Mouse (Mus musculus): Measurements from ENCODE around the gene Tmem107. TPM values are rescaled to one million over a fixed set of nuclear protein-coding genes. Genes with fewer than 3 reads are reported as not detected.

The Tmem107 gene
- polyA plus RNA-seq (2012; ENCODE audit: insufficient read depth, insufficient read length, missing spikeins), result 9.8 and 14.6 TPM in 2 replicates

DNA sequence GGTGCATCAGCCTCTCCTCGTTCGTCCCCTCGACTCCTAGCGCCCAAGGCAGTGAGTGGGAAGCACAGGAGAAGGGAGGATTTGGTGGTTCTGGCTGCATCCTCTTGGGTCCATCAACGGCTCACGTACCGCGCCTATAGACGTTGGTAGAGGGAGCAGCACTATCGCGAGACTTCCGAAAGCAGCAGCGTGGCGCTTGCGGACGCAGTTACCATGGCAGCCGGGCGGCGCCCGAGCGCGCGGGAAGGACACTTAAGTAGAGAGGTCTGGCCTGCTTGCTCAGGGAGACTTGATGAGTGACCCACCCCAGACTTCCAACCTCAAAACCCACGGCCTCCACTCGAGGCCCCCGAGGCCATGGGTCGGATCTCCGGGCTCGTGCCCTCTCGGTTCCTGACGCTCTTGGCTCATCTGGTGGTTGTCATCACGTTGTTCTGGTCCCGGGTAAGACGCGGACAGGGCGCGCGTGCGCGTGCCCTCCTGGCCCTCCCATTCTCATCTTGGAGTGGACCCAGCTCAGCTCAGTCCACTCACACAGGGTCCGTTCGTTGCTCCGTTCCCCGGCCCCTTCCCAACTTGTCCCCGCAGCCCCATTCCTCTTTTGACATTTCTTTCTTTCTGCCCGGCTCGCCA, at the start of gene Tmem107:
Gene Tmem107, plus strand, starts transcription at position 217 of the 633 bp plus-strand sequence.
- Histone ChIP-seq H3K4me3 (ENCODE audit: insufficient read depth, low read length) (peak within 1 kb of the TSS; percentile 69), H3K27ac (ENCODE audit: insufficient read depth, low read depth, low read length) (peak within 1 kb of the TSS; percentile 55), H3K4me1 (ENCODE audit: control insufficient read depth, insufficient read depth, low read length) (peaks cover 23% of the 10 kb centered on the region)
- TF ChIP-seq POLR2A (IDR thresholded peaks at IDR 0.05; ENCODE audit: borderline replicate concordance, low read depth, low read length) (no peak), CTCF (IDR thresholded peaks at IDR 0.05; ENCODE audit: low read depth, low read length) (no peak)

DNA sequence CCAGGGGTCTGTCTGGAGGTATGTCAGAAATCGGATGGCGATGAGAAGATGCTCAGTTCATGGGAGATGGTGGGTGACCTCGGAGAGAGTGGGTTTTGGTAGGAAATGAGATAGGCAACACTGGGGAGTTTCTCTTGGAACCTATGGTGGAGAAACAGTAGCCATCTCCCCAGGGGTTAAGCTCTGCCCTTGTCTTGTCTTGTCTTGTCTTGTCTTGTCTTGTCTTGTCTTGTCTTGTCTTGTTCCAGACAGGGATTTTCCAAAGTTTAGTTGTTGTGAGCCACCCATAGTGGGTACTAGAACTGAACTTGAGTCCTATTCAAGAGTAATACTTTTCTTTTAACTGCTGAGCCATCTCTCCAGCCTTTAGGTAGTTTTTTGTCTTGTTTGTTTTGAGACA, 44.0 kb upstream of the Tmem107 start:
- TF ChIP-seq POLR2A (IDR thresholded peaks at IDR 0.05; ENCODE audit: borderline replicate concordance, low read depth, low read length), result no peak
- TF ChIP-seq CTCF (IDR thresholded peaks at IDR 0.05; ENCODE audit: low read depth, low read length), result no peak
- no peak overlapping the region for H3K4me3 ChIP-seq (ENCODE audit: insufficient read depth, low read length)

DNA sequence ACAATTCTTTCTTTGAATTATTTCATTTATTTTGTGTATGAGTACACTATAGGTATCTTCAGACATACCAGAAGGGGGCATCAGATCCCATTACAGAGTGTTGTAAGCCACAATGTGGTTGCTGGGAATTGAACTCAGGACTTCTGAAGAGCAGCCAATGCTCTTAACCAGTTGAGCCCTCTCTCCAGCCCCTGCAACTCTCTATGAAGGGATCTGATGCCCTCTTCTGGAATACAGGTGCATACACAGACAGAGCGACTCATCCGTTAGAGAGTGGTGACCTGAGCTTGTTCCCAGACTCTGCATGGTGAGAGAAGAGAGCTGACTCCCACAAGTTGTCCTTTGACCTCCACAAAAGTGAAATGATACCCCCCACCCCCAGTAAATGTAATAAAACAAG, 41.8 kb upstream of the Tmem107 start:
- no peak for TF ChIP-seq CTCF (IDR thresholded peaks at IDR 0.05; ENCODE audit: low read depth, low read length)
- TF ChIP-seq POLR2A (IDR thresholded peaks at IDR 0.05; ENCODE audit: borderline replicate concordance, low read depth, low read length), result no peak
- H3K4me3 ChIP-seq (ENCODE audit: insufficient read depth, low read length), result no peak overlapping the region
- peaks cover 14% of the 10 kb centered on the region for H3K4me1 ChIP-seq (ENCODE audit: control insufficient read depth, insufficient read depth, low read length)
- no peak overlapping the region for H3K27ac ChIP-seq (ENCODE audit: insufficient read depth, low read depth, low read length)

More for the DNA sequence above, 44.0 kb upstream of the Tmem107 start:
- Histone ChIP-seq H3K27ac (ENCODE audit: insufficient read depth, low read depth, low read length) (no peak overlapping the region), H3K4me1 (ENCODE audit: control insufficient read depth, insufficient read depth, low read length) (peaks cover 2% of the 10 kb centered on the region; the same call in 1 of the 2 replicates)

DNA sequence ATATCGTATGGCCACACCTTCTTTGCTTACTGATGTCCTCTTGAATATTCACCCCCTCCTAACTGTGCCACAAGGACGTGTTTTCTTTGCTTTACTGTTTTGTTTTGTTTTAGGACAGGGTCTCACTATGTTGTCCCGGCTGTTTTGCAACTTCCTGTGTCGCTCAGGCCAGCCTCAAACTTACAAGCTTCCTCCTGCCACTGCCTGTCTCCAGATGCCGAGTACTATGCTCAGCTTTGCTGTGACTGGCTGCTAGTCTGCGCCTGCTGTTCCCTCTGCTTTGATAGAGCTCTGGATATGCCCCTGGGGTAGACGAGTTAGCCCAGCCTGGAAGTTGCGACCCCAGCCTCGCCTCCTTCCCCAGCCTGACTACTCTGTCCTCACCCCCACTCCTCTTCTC, 37.1 kb upstream of the Tmem107 start:
- H3K27ac ChIP-seq (ENCODE audit: insufficient read depth, low read depth, low read length), result peak overlapping the region; percentile 45
- no peak overlapping the region for H3K4me3 ChIP-seq (ENCODE audit: insufficient read depth, low read length)
- TF ChIP-seq CTCF (IDR thresholded peaks at IDR 0.05; ENCODE audit: low read depth, low read length) (no peak), POLR2A (IDR thresholded peaks at IDR 0.05; ENCODE audit: borderline replicate concordance, low read depth, low read length) (no peak)
- H3K4me1 ChIP-seq (ENCODE audit: control insufficient read depth, insufficient read depth, low read length), result peaks cover 39% of the 10 kb centered on the region

DNA sequence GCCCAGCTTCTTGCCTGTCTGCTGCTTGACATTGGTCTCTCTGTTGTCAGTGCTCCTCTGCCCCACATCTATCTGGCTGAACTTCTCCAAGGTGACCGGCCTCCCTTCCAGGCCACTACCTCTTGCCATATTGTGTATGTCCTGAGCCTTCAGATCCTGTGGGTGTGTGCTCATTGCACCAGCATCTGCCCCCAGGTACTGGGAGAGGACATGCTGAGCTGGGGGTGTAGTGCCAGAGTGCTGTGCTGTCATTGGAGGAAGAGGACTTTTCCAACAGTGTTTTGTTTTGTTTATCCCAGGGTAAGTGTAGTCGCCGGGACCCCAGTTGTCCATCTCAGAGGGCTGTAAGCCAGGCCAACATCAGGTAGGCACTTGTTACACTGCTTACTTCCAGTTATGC, 36.0 kb upstream of the Tmem107 start:
- H3K27ac ChIP-seq (ENCODE audit: insufficient read depth, low read depth, low read length), result peak overlapping the region; percentile 14; the same call in 1 of the 2 replicates
- peaks cover 42% of the 10 kb centered on the region for H3K4me1 ChIP-seq (ENCODE audit: control insufficient read depth, insufficient read depth, low read length)
- H3K4me3 ChIP-seq (ENCODE audit: insufficient read depth, low read length), result no peak overlapping the region
- TF ChIP-seq CTCF (IDR thresholded peaks at IDR 0.05; ENCODE audit: low read depth, low read length) (no peak), POLR2A (IDR thresholded peaks at IDR 0.05; ENCODE audit: borderline replicate concordance, low read depth, low read length) (no peak)

DNA sequence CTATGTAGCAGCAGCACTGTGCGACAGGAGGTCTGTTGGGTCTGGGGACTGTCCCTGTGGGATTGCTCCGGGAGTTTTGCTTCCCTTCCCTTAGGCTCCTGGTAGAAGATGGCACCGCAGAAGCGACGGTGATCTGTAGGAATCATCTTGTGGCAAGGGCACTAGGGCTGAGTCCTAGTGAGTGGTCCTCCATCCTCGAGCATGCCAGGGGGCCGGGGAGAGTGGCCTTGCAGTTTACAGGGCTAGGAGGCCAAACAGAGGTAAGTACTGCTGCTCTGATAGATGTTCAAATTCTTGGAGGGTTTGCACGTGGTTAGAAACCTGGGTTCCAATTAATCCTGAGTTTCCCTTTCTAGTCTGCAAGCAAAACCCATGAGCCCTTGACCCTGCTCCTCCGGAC, 35.2 kb upstream of the Tmem107 start:
- Histone ChIP-seq H3K4me3 (ENCODE audit: insufficient read depth, low read length) (no peak overlapping the region), H3K4me1 (ENCODE audit: control insufficient read depth, insufficient read depth, low read length) (peaks cover 42% of the 10 kb centered on the region)
- no peak for TF ChIP-seq CTCF (IDR thresholded peaks at IDR 0.05; ENCODE audit: low read depth, low read length)
- no peak for TF ChIP-seq POLR2A (IDR thresholded peaks at IDR 0.05; ENCODE audit: borderline replicate concordance, low read depth, low read length)

DNA sequence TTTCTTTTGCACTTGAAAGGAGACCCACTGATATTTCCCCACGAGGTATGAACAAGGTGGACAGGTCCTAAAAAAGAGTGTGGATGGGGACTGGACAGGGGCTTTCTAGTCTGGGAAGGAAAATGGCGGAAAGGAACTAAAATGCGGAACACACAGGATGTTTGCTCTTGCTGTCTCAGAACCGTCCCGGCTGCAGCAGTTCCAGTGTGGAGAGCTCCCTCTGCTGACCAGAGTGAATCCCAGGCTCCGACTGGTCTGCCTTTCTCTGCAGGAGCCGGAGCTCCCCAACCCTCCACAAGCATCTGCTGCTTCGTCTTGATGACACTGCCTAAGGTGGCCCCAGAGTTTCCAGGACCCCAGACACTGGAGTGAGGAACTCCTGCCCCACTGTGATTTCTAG, 34.8 kb upstream of the Tmem107 start:
- H3K4me1 ChIP-seq (ENCODE audit: control insufficient read depth, insufficient read depth, low read length), result peaks cover 42% of the 10 kb centered on the region
- H3K4me3 ChIP-seq (ENCODE audit: insufficient read depth, low read length), result peak overlapping the region; percentile 25
- TF ChIP-seq POLR2A (IDR thresholded peaks at IDR 0.05; ENCODE audit: borderline replicate concordance, low read depth, low read length), result no peak
- peak; percentile 61 for TF ChIP-seq CTCF (IDR thresholded peaks at IDR 0.05; ENCODE audit: low read depth, low read length)
- peak overlapping the region; percentile 56 for H3K27ac ChIP-seq (ENCODE audit: insufficient read depth, low read depth, low read length)

More for the DNA sequence above, 35.2 kb upstream of the Tmem107 start:
- peak overlapping the region; percentile 56 for H3K27ac ChIP-seq (ENCODE audit: insufficient read depth, low read depth, low read length)

DNA sequence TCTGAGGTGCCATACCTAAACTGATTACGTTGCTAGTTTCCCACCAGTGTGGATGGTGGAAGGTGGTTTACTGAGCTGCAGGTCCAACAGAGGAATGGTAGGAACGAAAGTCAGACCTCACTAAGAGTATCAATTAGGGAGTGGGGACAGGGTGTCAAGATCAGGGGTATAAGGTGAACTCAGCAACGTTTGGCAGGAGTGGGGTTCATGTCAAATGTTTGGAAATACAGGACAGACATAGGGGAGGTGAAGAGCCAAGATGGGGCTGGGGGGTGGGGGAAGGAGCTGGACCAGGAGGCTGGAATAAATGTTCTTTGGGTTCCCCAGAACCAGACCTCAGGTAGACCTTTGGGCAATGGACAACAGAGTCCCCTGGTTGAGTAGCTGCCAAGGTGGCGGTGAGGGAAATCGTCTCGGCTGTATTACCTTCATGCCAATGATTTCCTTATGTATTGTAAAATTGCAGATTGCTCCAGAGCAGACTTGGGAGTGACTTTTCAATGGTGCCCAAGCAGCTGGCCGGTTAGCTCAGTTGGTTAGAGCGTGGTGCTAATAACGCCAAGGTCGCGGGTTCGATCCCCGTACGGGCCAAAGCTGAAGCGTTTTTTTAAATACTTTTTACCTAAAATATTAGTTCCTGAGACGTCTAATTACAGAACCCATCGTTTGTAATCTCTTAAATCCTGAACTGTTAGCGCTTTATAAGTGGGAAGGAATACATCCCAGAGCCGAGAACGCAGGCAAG, 33.9 kb upstream of the Tmem107 start:
- H3K4me1 ChIP-seq (ENCODE audit: control insufficient read depth, insufficient read depth, low read length), result peaks cover 42% of the 10 kb centered on the region
- H3K4me3 ChIP-seq (ENCODE audit: insufficient read depth, low read length), result peak overlapping the region; percentile 71
- TF ChIP-seq POLR2A (IDR thresholded peaks at IDR 0.05; ENCODE audit: borderline replicate concordance, low read depth, low read length), result no peak
- TF ChIP-seq CTCF (IDR thresholded peaks at IDR 0.05; ENCODE audit: low read depth, low read length), result no peak
- peak overlapping the region; percentile 25; the same call in 1 of the 2 replicates for H3K27ac ChIP-seq (ENCODE audit: insufficient read depth, low read depth, low read length)

DNA sequence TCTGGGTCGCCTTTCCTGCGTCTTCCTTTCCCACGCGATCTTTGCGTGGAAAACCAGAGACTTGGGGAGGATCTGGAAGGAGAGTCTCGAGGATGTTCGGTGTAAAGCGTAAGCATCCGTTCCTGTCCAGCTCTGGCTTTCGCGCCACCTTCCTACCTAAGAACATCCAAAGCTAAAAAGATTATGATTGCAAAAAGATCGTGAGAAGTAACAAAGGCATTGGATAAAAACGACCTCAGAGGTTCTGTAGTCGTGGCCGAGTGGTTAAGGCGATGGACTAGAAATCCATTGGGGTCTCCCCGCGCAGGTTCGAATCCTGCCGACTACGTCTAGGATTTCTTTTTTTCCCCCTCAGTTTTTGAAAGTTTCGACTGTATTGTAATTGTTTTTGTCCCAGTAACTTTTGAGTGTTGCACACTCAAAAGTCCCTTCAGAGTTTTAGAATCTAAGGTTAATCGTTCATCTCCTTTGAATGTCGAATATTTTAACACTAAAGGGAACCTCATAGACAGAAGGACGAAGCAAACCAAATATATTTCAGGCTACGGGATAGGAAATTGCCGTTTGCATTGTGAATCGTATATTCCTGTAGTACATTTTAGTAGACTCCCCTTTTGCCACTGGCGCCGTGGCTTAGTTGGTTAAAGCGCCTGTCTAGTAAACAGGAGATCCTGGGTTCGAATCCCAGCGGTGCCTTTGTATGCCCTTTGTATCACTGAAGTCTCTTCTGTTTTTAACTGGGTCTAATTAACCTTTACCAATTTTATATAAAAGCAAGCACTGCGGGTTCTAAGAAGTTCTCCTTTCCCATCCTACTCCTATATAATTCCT, 33.2 kb upstream of the Tmem107 start:
- Histone ChIP-seq H3K4me1 (ENCODE audit: control insufficient read depth, insufficient read depth, low read length) (peaks cover 42% of the 10 kb centered on the region), H3K27ac (ENCODE audit: insufficient read depth, low read depth, low read length) (peak overlapping the region; percentile 25; the same call in 1 of the 2 replicates), H3K4me3 (ENCODE audit: insufficient read depth, low read length) (peak overlapping the region; percentile 71)
- TF ChIP-seq POLR2A (IDR thresholded peaks at IDR 0.05; ENCODE audit: borderline replicate concordance, low read depth, low read length), result no peak
- no peak for TF ChIP-seq CTCF (IDR thresholded peaks at IDR 0.05; ENCODE audit: low read depth, low read length)
